Mouse (Mus musculus) spleen, adult 2 months (tissue): ENCODE data around the gene Traf3ip2.

ENCODE experiments used
- CTCF ChIP-seq: fragments of 200-500 bp; IDR thresholded peaks from 2 replicates; pipeline ENCODE4 v1.5.1; 2011; ENCODE audit warnings: mild to moderate bottlenecking, inconsistent platforms; ENCODE audit not compliant: insufficient read depth, insufficient read length, insufficient replicate concordance; ENCODE audit errors: extremely low read depth
- POLR2A ChIP-seq: fragments of 200-500 bp; IDR thresholded peaks from 2 replicates; pipeline ENCODE4 v1.6.1; 2011; ENCODE audit warnings: low read depth, low read length, inconsistent platforms

DNA sequence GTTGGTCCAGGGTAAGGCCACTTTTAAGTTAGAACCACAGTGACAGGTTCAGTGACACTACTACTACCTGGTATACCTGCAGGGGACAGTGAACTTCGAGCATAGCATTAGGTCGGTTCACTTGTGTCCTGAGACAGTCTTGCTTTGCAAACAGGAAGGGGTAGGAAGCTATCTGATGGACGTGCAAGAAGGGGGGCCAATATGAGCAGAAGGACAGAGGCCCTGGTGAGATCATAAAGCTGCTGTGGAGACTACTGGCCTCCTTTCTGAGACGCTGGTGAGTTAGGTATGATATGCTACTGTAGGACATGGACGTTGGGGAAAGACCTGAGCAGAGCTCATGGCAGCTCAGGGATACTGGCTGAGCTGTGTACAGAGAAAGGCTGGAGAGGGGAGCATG lies 7.9 kb downstream of the Traf3ip2 start:
- no peak for TF ChIP-seq CTCF
- TF ChIP-seq POLR2A: no peak
